Mouse (Mus musculus) erythroblast, embryonic 14.5 days (primary cell): Measurements from ENCODE around the gene Zfp26.

Source experiments
- GATA1 ChIP-seq: IDR thresholded peaks from 2 replicates; pipeline ENCODE4 v1.6.1; 2012; ENCODE audit warnings: low read length, inconsistent platforms, mixed read lengths
- TAL1 ChIP-seq: IDR thresholded peaks from 3 replicates; pipeline ENCODE4 v1.6.1; 2012; ENCODE audit warnings: low read length, inconsistent platforms, mixed read lengths

DNA sequence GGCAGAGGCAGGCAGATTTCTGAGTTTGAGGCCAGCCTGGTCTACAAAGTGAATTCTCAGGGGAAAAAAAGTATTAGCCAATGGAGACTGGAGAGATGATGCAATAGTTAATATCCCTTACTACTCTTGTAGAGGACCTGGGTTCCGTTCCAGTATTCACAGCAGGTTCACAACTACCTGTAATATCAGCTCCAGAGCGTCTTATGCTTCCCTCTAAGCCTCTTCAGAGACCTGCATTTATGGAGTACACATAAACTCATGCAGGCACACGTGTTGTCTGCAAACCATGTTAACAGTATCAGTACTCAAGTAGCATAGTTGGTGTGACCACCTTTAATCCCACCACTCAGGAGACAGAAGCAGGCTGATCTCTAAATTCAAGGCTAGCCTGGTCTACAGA, 30.0 kb downstream of the Zfp26 start:
- no peak for TF ChIP-seq TAL1
- TF ChIP-seq GATA1 = no peak
